Mouse (Mus musculus): Measurements from ENCODE around the gene Bhlha15. TPM values are rescaled to one million over a fixed set of nuclear protein-coding genes. Genes with fewer than 3 reads are reported as not detected.

Bhlha15 gene
- polyA plus RNA-seq (2017; shearing (Covaris generic)): 0.13 TPM

GRCm38 (mm10) chr5:144189950-144190583 lies at the start of gene Bhlha15:
Bhlha15 (plus strand) TSS chr5:144190286.

GRCm38 (mm10) chr5:144223503-144223862 lies 33.4 kb downstream of the Bhlha15 start, which contains the start of gene Tecpr1:
Tecpr1 (minus strand) TSS chr5:144223615.

Other genes starting within 250 kb of the Bhlha15 start
- gene Ccz1, start 175.4 kb upstream of the Bhlha15 start, polyA plus RNA-seq (2017; shearing (Covaris generic)): 61.3 TPM
- not detected for gene Ocm, start 163.6 kb upstream of the Bhlha15 start, polyA plus RNA-seq (2017; shearing (Covaris generic))
- 4.0 TPM for gene Lmtk2, start 89.8 kb upstream of the Bhlha15 start, polyA plus RNA-seq (2017; shearing (Covaris generic))
- gene Tecpr1, start 33.3 kb downstream of the Bhlha15 start, polyA plus RNA-seq (2017; shearing (Covaris generic)): 235 TPM
- gene Bri3, start 54.2 kb downstream of the Bhlha15 start, polyA plus RNA-seq (2017; shearing (Covaris generic)): 2.4 TPM
- 0.76 TPM for gene Baiap2l1, start 167.8 kb downstream of the Bhlha15 start, polyA plus RNA-seq (2017; shearing (Covaris generic))

Measured in inflammation-experienced regulatory T-cells, adult 16 weeks (primary cell).